Mouse (Mus musculus) hindbrain, embryonic 13.5 days (tissue): ENCODE data around the gene Cdh8. TPM values are rescaled to one million over a fixed set of nuclear protein-coding genes. Genes with fewer than 3 reads are reported as not detected.

ENCODE experiments used
- ATAC-seq: fragments of 200-750 bp; cut with Nextera tagmentation; 2 replicates; pipeline ENCODE4 v1.8.0; 2017; ENCODE audit warnings: moderate TSS enrichment; ENCODE audit not compliant: low FRiP score
- H3K27ac ChIP-seq: fragments of 300-500 bp; sonication (generic); 2 replicates; pipeline ENCODE4 v1.5.1; 2015; ENCODE audit warnings: inconsistent platforms, mild to moderate bottlenecking, moderate library complexity
- H3K27me3 ChIP-seq: fragments of 300-500 bp; sonication (generic); 2 replicates; pipeline ENCODE4 v1.6.1; 2015; ENCODE audit warnings: mild to moderate bottlenecking, inconsistent platforms
- H3K36me3 ChIP-seq: fragments of 300-500 bp; sonication (generic); 2 replicates; pipeline ENCODE4 v1.6.1; 2015; ENCODE audit warnings: mild to moderate bottlenecking, inconsistent platforms
- H3K4me1 ChIP-seq: fragments of 300-500 bp; sonication (generic); replicated peaks from 2 replicates; pipeline ENCODE4 v1.6.1; 2015; ENCODE audit warnings: inconsistent platforms
- H3K4me2 ChIP-seq: fragments of 300-500 bp; sonication (generic); 2 replicates; pipeline ENCODE4 v1.6.1; 2015; ENCODE audit warnings: inconsistent platforms, mild to moderate bottlenecking, moderate library complexity
- H3K4me3 ChIP-seq: fragments of 300-500 bp; sonication (generic); 2 replicates; pipeline ENCODE4 v1.5.1; 2015; ENCODE audit warnings: mild to moderate bottlenecking, inconsistent platforms
- H3K9ac ChIP-seq: fragments of 300-500 bp; sonication (generic); 2 replicates; pipeline ENCODE4 v1.6.1; 2015; ENCODE audit warnings: mild to moderate bottlenecking, inconsistent platforms
- H3K9me3 ChIP-seq: fragments of 300-500 bp; sonication (generic); 2 replicates; pipeline ENCODE4 v1.6.1; 2016; ENCODE audit warnings: inconsistent platforms
- WGBS: fragments of 180-500 bp; shearing (Covaris S2); methylation state at CpG from one replicate; pipeline ENCODE4 v1.1.7; 2015; 5-methylcytosine and 5-hydroxymethylcytosine counted together
- polyA plus RNA-seq: library from polyadenylated mRNA; unstranded; fragments of >200 nt; fragmentation: Nextera tagmentation; extraction: Ambion mirVana; gene quantifications from 2 replicates; pipeline ENCODE4 v1.2.1, GENCODE M21; 2015

Cdh8 gene
- polyA plus RNA-seq, 1 experiment from 2014 or later: 33.9 TPM

- no peaks in the 10 kb centered on the region for H3K9me3 ChIP-seq
- H3K27ac ChIP-seq: no peak overlapping the region
- no peak overlapping the region for H3K4me3 ChIP-seq
- H3K36me3 ChIP-seq: no peaks in the 10 kb centered on the region
- WGBS: 76% methylated on average over 3 of the region's 3 CpGs
- H3K4me1 ChIP-seq: 0 out of 2 replicates have a peak, but pooled peaks cover 3% of the 10 kb centered on the region
- no peak for ATAC-seq
- no peak overlapping the region for H3K4me2 ChIP-seq
- no peak overlapping the region for H3K9ac ChIP-seq
- H3K27me3 ChIP-seq: no peaks in the 10 kb centered on the region
These were observed 47.1 kb downstream of the Cdh8 start for GRCm38 (mm10) chr8:99369166-99369565.

- Histone ChIP-seq H3K4me3 (no peak overlapping the region), H3K9me3 (no peaks in the 10 kb centered on the region), H3K9ac (no peak overlapping the region), H3K4me1 (0 out of 2 replicates have a peak, but pooled peaks cover 3% of the 10 kb centered on the region), H3K27me3 (no peaks in the 10 kb centered on the region), H3K36me3 (no peaks in the 10 kb centered on the region), H3K4me2 (no peak overlapping the region), H3K27ac (no peak overlapping the region)
- no peak for ATAC-seq
- WGBS: 93% methylated on average over 7 of the region's 7 CpGs
These were observed 47.8 kb downstream of the Cdh8 start for GRCm38 (mm10) chr8:99368449-99368848.

GRCm38 (mm10) chr8:99353923-99354322 is 62.3 kb downstream of the Cdh8 start:
- ATAC-seq: no peak
- no peaks in the 10 kb centered on the region for H3K36me3 ChIP-seq
- H3K9me3 ChIP-seq: no peaks in the 10 kb centered on the region
- no peaks in the 10 kb centered on the region for H3K27me3 ChIP-seq
- no peak overlapping the region for H3K9ac ChIP-seq
- no peak overlapping the region for H3K27ac ChIP-seq
- 84% methylated on average over 3 of the region's 3 CpGs for WGBS
- no peaks in the 10 kb centered on the region for H3K4me1 ChIP-seq
- no peak overlapping the region for H3K4me3 ChIP-seq
- no peak overlapping the region for H3K4me2 ChIP-seq

- 82% methylated on average over 1 of the region's 1 CpGs for WGBS
These were observed 63.0 kb downstream of the Cdh8 start for GRCm38 (mm10) chr8:99353221-99353620.

GRCm38 (mm10) chr8:99349456-99349855 is 66.8 kb downstream of the Cdh8 start:
- Histone ChIP-seq H3K4me2 (no peak overlapping the region), H3K27ac (no peak overlapping the region), H3K9ac (no peak overlapping the region), H3K4me1 (no peaks in the 10 kb centered on the region), H3K9me3 (no peaks in the 10 kb centered on the region), H3K27me3 (no peaks in the 10 kb centered on the region), H3K36me3 (no peaks in the 10 kb centered on the region), H3K4me3 (no peak overlapping the region)
- ATAC-seq: no peak

More at GRCm38 (mm10) chr8:99353221-99353620, 63.0 kb downstream of the Cdh8 start:
- no peaks in the 10 kb centered on the region for H3K9me3 ChIP-seq
- H3K27ac ChIP-seq: no peak overlapping the region
- H3K9ac ChIP-seq: no peak overlapping the region
- no peaks in the 10 kb centered on the region for H3K4me1 ChIP-seq
- no peak overlapping the region for H3K4me3 ChIP-seq
- no peak for ATAC-seq
- H3K27me3 ChIP-seq: no peaks in the 10 kb centered on the region
- H3K36me3 ChIP-seq: no peaks in the 10 kb centered on the region
- H3K4me2 ChIP-seq: no peak overlapping the region

GRCm38 (mm10) chr8:99348618-99349017 is 67.7 kb downstream of the Cdh8 start:
- Histone ChIP-seq H3K27ac (no peak overlapping the region), H3K4me3 (no peak overlapping the region), H3K27me3 (no peaks in the 10 kb centered on the region), H3K4me2 (no peak overlapping the region), H3K4me1 (no peaks in the 10 kb centered on the region), H3K9ac (no peak overlapping the region), H3K36me3 (no peaks in the 10 kb centered on the region), H3K9me3 (no peaks in the 10 kb centered on the region)
- no peak for ATAC-seq
- 52% methylated on average over 3 of the region's 3 CpGs for WGBS

GRCm38 (mm10) chr8:99339310-99339709 is 77.0 kb downstream of the Cdh8 start:
- Histone ChIP-seq H3K4me2 (no peak overlapping the region), H3K27ac (no peak overlapping the region), H3K9me3 (no peaks in the 10 kb centered on the region), H3K27me3 (no peaks in the 10 kb centered on the region), H3K9ac (no peak overlapping the region), H3K36me3 (no peaks in the 10 kb centered on the region), H3K4me3 (no peak overlapping the region), H3K4me1 (no peaks in the 10 kb centered on the region)
- WGBS: 63% methylated on average over 1 of the region's 1 CpGs
- ATAC-seq: no peak

- no peaks in the 10 kb centered on the region for H3K4me1 ChIP-seq
- no peak for ATAC-seq
- no peak overlapping the region for H3K9ac ChIP-seq
- no peaks in the 10 kb centered on the region for H3K27me3 ChIP-seq
- no peaks in the 10 kb centered on the region for H3K36me3 ChIP-seq
- no peak overlapping the region for H3K4me2 ChIP-seq
- no peaks in the 10 kb centered on the region for H3K9me3 ChIP-seq
- no peak overlapping the region for H3K27ac ChIP-seq
- no peak overlapping the region for H3K4me3 ChIP-seq
- WGBS: 89% methylated on average over 5 of the region's 5 CpGs
These were observed 88.7 kb downstream of the Cdh8 start for GRCm38 (mm10) chr8:99327559-99327958.

- H3K27ac ChIP-seq: no peak overlapping the region
- H3K9ac ChIP-seq: no peak overlapping the region
- 97% methylated on average over 2 of the region's 2 CpGs for WGBS
- H3K36me3 ChIP-seq: no peaks in the 10 kb centered on the region
- no peak overlapping the region for H3K4me3 ChIP-seq
- no peak overlapping the region for H3K4me2 ChIP-seq
- ATAC-seq: no peak
- no peaks in the 10 kb centered on the region for H3K27me3 ChIP-seq
- H3K4me1 ChIP-seq: no peaks in the 10 kb centered on the region
- no peaks in the 10 kb centered on the region for H3K9me3 ChIP-seq
These were observed 101.7 kb downstream of the Cdh8 start for GRCm38 (mm10) chr8:99314561-99314960.

- no peaks in the 10 kb centered on the region for H3K9me3 ChIP-seq
- H3K36me3 ChIP-seq: no peaks in the 10 kb centered on the region
These were observed 112.1 kb downstream of the Cdh8 start for GRCm38 (mm10) chr8:99304184-99304583.

GRCm38 (mm10) chr8:99290201-99290600 is 126.1 kb downstream of the Cdh8 start:
- H3K9ac ChIP-seq: no peak overlapping the region
- H3K27ac ChIP-seq: no peak overlapping the region
- no peaks in the 10 kb centered on the region for H3K36me3 ChIP-seq
- 87% methylated on average over 1 of the region's 1 CpGs for WGBS
- H3K4me1 ChIP-seq: no peaks in the 10 kb centered on the region
- no peaks in the 10 kb centered on the region for H3K27me3 ChIP-seq
- no peaks in the 10 kb centered on the region for H3K9me3 ChIP-seq
- no peak overlapping the region for H3K4me2 ChIP-seq
- no peak for ATAC-seq
- no peak overlapping the region for H3K4me3 ChIP-seq

More at GRCm38 (mm10) chr8:99304184-99304583, 112.1 kb downstream of the Cdh8 start:
- Histone ChIP-seq H3K27ac (no peak overlapping the region), H3K27me3 (no peaks in the 10 kb centered on the region), H3K4me2 (no peak overlapping the region), H3K4me1 (no peaks in the 10 kb centered on the region), H3K4me3 (no peak overlapping the region), H3K9ac (no peak overlapping the region)
- 76% methylated on average over 4 of the region's 4 CpGs for WGBS
- ATAC-seq: no peak

GRCm38 (mm10) chr8:99285103-99285502 is 131.2 kb downstream of the Cdh8 start:
- whole genome bisulfite sequencing: 81% methylated on average over 1 of the region's 1 CpGs
- Histone ChIP-seq H3K4me2 (no peak overlapping the region), H3K27ac (no peak overlapping the region), H3K4me3 (no peak overlapping the region), H3K27me3 (no peaks in the 10 kb centered on the region), H3K9ac (no peak overlapping the region), H3K9me3 (no peaks in the 10 kb centered on the region), H3K4me1 (no peaks in the 10 kb centered on the region), H3K36me3 (no peaks in the 10 kb centered on the region)
- no peak for ATAC-seq

- no peaks in the 10 kb centered on the region for H3K27me3 ChIP-seq
- no peak for ATAC-seq
- no peak overlapping the region for H3K9ac ChIP-seq
These were observed 135.9 kb downstream of the Cdh8 start for GRCm38 (mm10) chr8:99280375-99280774.

More at GRCm38 (mm10) chr8:99280375-99280774, 135.9 kb downstream of the Cdh8 start:
- no peaks in the 10 kb centered on the region for H3K9me3 ChIP-seq
- H3K4me2 ChIP-seq: no peak overlapping the region
- H3K36me3 ChIP-seq: no peaks in the 10 kb centered on the region
- no peak overlapping the region for H3K27ac ChIP-seq
- H3K4me1 ChIP-seq: no peaks in the 10 kb centered on the region
- H3K4me3 ChIP-seq: no peak overlapping the region
